ENCODE assay signal across 21 mouse cellular contexts in the genomic region with DNA sequence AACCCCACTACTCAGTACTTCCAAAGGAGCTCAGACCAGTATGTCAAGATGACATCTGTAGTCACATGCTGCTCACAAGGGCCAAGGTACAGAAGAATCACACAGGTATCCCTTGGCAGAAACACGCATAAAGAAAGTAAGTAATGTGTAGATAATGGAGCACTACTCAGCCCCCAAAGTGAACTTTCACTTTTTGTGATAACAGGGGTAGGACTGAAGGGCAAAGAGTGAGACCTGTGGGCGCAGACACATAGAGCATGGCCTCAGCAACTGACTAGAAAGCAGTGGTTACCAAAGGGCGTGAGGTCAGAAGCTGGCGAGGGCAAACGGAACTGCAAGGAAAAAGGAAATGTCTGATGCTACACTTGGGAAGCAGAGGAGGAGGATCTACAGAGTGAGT. TPM values are rescaled to one million over a fixed set of nuclear protein-coding genes. Genes with fewer than 3 reads are reported as not detected.
"Had no signal": no experiment of that assay in that cellular context is flagged by ENCODE, and none has a peak within 500 bp of the region (broad histone marks: within the 10 kb centered on the region; RNA-seq: fewer than 3 reads in every experiment).

No protein-coding gene starts in this region.

- H3K9ac ChIP-seq: lung, embryonic 14.5 days; midbrain, embryonic 12.5 days; neural tube, embryonic 13.5 days; neural tube, embryonic 15.5 days; stomach, embryonic 15.5 days had no signal

- DNase-seq: lung, adult 18-20 months; lung, embryonic 14.5 days; lung, postnatal 10 days; lung, postnatal 4 days; midbrain, embryonic 14.5 days; right cerebral cortex, adult 18-20 months; right cerebral cortex, postnatal 25 days; right cerebral cortex, postnatal 4 days; thymus, postnatal 14 days; thymus, postnatal 36 days had no signal

- ATAC-seq: midbrain, embryonic 16.5 days had no signal

- H3K4me1 ChIP-seq: midbrain, embryonic 10.5 days; midbrain, embryonic 12.5 days; neural tube, embryonic 13.5 days; neural tube, embryonic 15.5 days; stomach, embryonic 15.5 days had no signal

- H3K4me3 ChIP-seq: midbrain, embryonic 10.5 days; midbrain, embryonic 12.5 days; myocyte; neural tube, embryonic 13.5 days; neural tube, embryonic 15.5 days; stomach, embryonic 15.5 days had no signal

- H3K4me2 ChIP-seq: lung, embryonic 14.5 days; midbrain, embryonic 12.5 days; neural tube, embryonic 13.5 days; neural tube, embryonic 15.5 days; stomach, embryonic 15.5 days had no signal

- H3K9me3 ChIP-seq: midbrain, embryonic 10.5 days; midbrain, embryonic 12.5 days; neural tube, embryonic 13.5 days; neural tube, embryonic 15.5 days; stomach, embryonic 15.5 days had no signal

- H3K27ac ChIP-seq: midbrain, embryonic 10.5 days; midbrain, embryonic 12.5 days; neural tube, embryonic 13.5 days; neural tube, embryonic 15.5 days; stomach, embryonic 15.5 days; stomach, postnatal 0 days had no signal

- H3K27me3 ChIP-seq: midbrain, embryonic 12.5 days; neural tube, embryonic 13.5 days; neural tube, embryonic 15.5 days; stomach, embryonic 15.5 days had no signal

- H3K36me3 ChIP-seq: stomach, embryonic 15.5 days had no signal

RNA-seq across cellular contexts. Expression of gene Cdk15, which starts 55.7 kb away (rescaled TPM):
- total RNA-seq: megakaryocyte, adult 5-6 weeks; megakaryocyte-erythroid progenitor cell, adult 5-6 weeks had no signal
- polyA plus RNA-seq: lung, embryonic 14.5 days; lung, embryonic 16.5 days had no signal
